28 mouse cellular contexts compared by ENCODE assay signal in genomic region chr12:4157466-4157865, GRCm38 (mm10). TPM values are rescaled to one million over a fixed set of nuclear protein-coding genes. Genes with fewer than 3 reads are reported as not detected.
DNase-seq lines count a peak whose midpoint lies in the region; ATAC-seq and TF ChIP-seq lines count a peak whose summit lies in the region.
"Had no signal": no experiment of that assay in that cellular context is flagged by ENCODE, and none has a peak within 500 bp of the region (broad histone marks: within the 10 kb centered on the region; RNA-seq: fewer than 3 reads in every experiment).

No protein-coding gene starts in this region.

- no peak for DNase-seq in embryonic facial prominence, embryonic 10.5 days (ENCODE audit: low spot score)
- no peak for DNase-seq in thymus, adult 2 months
- no peak for DNase-seq in thymus, postnatal 25 days
- DNase-seq in cerebellum, postnatal 10 days: peak; percentile 79 to 83
- DNase-seq in embryo, embryonic 10 days (ENCODE audit: low spot score): no peak
- DNase-seq in liver, embryonic 11.5 days (ENCODE audit: low spot score): no peak
- DNase-seq: adrenal gland, postnatal 25 days; gastrocnemius, postnatal 36 days; heart, postnatal 14 days; kidney, adult 11 months; kidney, postnatal 10 days; lung, embryonic 14.5 days; retina, postnatal 1 day; right cerebral cortex, postnatal 25 days; spleen, adult 18-20 months; thymus, postnatal 36 days had no signal

- H3K9ac ChIP-seq in embryonic facial prominence, embryonic 12.5 days: no peak overlapping the region
- no peak overlapping the region for H3K9ac ChIP-seq in liver, embryonic 11.5 days (ENCODE audit: low read depth, low read length)
- H3K9ac ChIP-seq: hindbrain, embryonic 12.5 days; liver, embryonic 14.5 days; lung, embryonic 14.5 days; midbrain, embryonic 15.5 days; neural tube, embryonic 13.5 days had no signal

- no peaks in the 10 kb centered on the region for H3K27me3 ChIP-seq in embryonic facial prominence, embryonic 12.5 days
- no peaks in the 10 kb centered on the region for H3K27me3 ChIP-seq in embryonic facial prominence, embryonic 10.5 days (replicated peaks; ENCODE audit: low read depth, poor library complexity, severe bottlenecking)
- no peaks in the 10 kb centered on the region for H3K27me3 ChIP-seq in thymus, adult 2 months (ENCODE audit: control insufficient read depth, insufficient read depth, low read length)
- no peaks in the 10 kb centered on the region for H3K27me3 ChIP-seq in liver, embryonic 11.5 days (replicated peaks; ENCODE audit: control insufficient read depth, insufficient read depth, low read length)
- H3K27me3 ChIP-seq: hindbrain, embryonic 12.5 days; megakaryocyte, embryonic 14.5 days; midbrain, embryonic 15.5 days; neural tube, embryonic 13.5 days had no signal

- 0 out of 2 replicates have a peak overlapping the region, but pooled peaks have one; percentile 36 for H3K27ac ChIP-seq in embryonic facial prominence, embryonic 12.5 days
- no peak overlapping the region for H3K27ac ChIP-seq in embryonic facial prominence, embryonic 10.5 days (replicated peaks)
- peak overlapping the region; percentile 16; the same call in 1 of the 2 replicates for H3K27ac ChIP-seq in thymus, adult 2 months (ENCODE audit: control insufficient read depth, insufficient read depth, low read length)
- H3K27ac ChIP-seq in macrophage: peak overlapping the region; percentile 38
- no peak overlapping the region for H3K27ac ChIP-seq in liver, embryonic 11.5 days (ENCODE audit: low read depth, low read length)
- H3K27ac ChIP-seq: forebrain, embryonic 10.5 days; heart, embryonic 10.5 days; hindbrain, embryonic 12.5 days; left cerebral cortex, adult 2 months; liver, embryonic 14.5 days; midbrain, embryonic 15.5 days; neural tube, embryonic 13.5 days had no signal

- no peak for TF ChIP-seq CTCF in thymus, adult 2 months (IDR thresholded peaks at IDR 0.05; ENCODE audit: borderline replicate concordance, control insufficient read depth, extremely low read depth, insufficient read depth, low read length, poor library complexity)

- H3K4me3 ChIP-seq in embryonic facial prominence, embryonic 12.5 days: no peak overlapping the region
- no peak overlapping the region for H3K4me3 ChIP-seq in embryonic facial prominence, embryonic 10.5 days
- H3K4me3 ChIP-seq in thymus, adult 2 months (ENCODE audit: control insufficient read depth, insufficient read depth, low read length): no peak overlapping the region
- H3K4me3 ChIP-seq in macrophage (ENCODE audit: inconsistent target): no peak overlapping the region
- H3K4me3 ChIP-seq in liver, embryonic 11.5 days (ENCODE audit: low read depth, low read length): no peak overlapping the region
- H3K4me3 ChIP-seq: forebrain, embryonic 10.5 days; heart, embryonic 10.5 days; hindbrain, embryonic 12.5 days; left cerebral cortex, adult 2 months; midbrain, embryonic 15.5 days; myocyte; neural tube, embryonic 13.5 days had no signal

- ATAC-seq in embryonic facial prominence, embryonic 12.5 days (ENCODE audit: insufficient number of reproducible peaks, insufficient read depth, low FRiP score, low TSS enrichment): no peak
- ATAC-seq in liver, embryonic 11.5 days (replicated peaks; ENCODE audit: low FRiP score): no peak
- ATAC-seq: forebrain, embryonic 16.5 days; midbrain, embryonic 15.5 days had no signal

- no peaks in the 10 kb centered on the region for H3K9me3 ChIP-seq in embryonic facial prominence, embryonic 12.5 days
- H3K9me3 ChIP-seq in embryonic facial prominence, embryonic 10.5 days: no peaks in the 10 kb centered on the region
- no peaks in the 10 kb centered on the region for H3K9me3 ChIP-seq in liver, embryonic 11.5 days (ENCODE audit: control insufficient read depth, low read length)
- H3K9me3 ChIP-seq: forebrain, embryonic 10.5 days; heart, embryonic 10.5 days; hindbrain, embryonic 12.5 days; megakaryocyte, embryonic 14.5 days; midbrain, embryonic 15.5 days; neural tube, embryonic 13.5 days had no signal

- no peak overlapping the region for H3K4me2 ChIP-seq in embryonic facial prominence, embryonic 12.5 days (replicated peaks)
- no peak overlapping the region for H3K4me2 ChIP-seq in liver, embryonic 11.5 days
- H3K4me2 ChIP-seq: hindbrain, embryonic 12.5 days; lung, embryonic 14.5 days; midbrain, embryonic 15.5 days; neural tube, embryonic 13.5 days had no signal

- TF ChIP-seq POLR2A in thymus, adult 2 months (IDR thresholded peaks at IDR 0.05; ENCODE audit: control insufficient read depth, extremely low read depth, insufficient read depth, low read length, poor library complexity): no peak

- H3K79me2 ChIP-seq in macrophage (ENCODE audit: inconsistent target): no peaks in the 10 kb centered on the region

- 0 out of 2 replicates have a peak, but pooled peaks cover 4% of the 10 kb centered on the region for H3K4me1 ChIP-seq in embryonic facial prominence, embryonic 12.5 days
- H3K4me1 ChIP-seq in embryonic facial prominence, embryonic 10.5 days: peaks cover 7% of the 10 kb centered on the region; the same call in 1 of the 2 replicates
- no peaks in the 10 kb centered on the region for H3K4me1 ChIP-seq in thymus, adult 2 months (replicated peaks; ENCODE audit: control insufficient read depth, insufficient read depth, low read length)
- no peaks in the 10 kb centered on the region for H3K4me1 ChIP-seq in liver, embryonic 11.5 days (replicated peaks; ENCODE audit: control insufficient read depth, insufficient read depth, low read length)
- H3K4me1 ChIP-seq: hindbrain, embryonic 12.5 days; midbrain, embryonic 15.5 days; neural tube, embryonic 13.5 days had no signal

- WGBS in embryonic facial prominence, embryonic 12.5 days: 89% methylated on average over 2 of the region's 2 CpGs
- 91% methylated on average over 2 of the region's 2 CpGs for WGBS in embryonic facial prominence, embryonic 10.5 days
- WGBS in thymus, adult 2 months: 89% methylated on average over 2 of the region's 2 CpGs
- WGBS in macrophage (ENCODE audit: missing documents): 90% methylated on average over 2 of the region's 2 CpGs
- 77% methylated on average over 2 of the region's 2 CpGs for WGBS in liver, embryonic 11.5 days

- 0 out of 2 replicates have a peak, but pooled peaks cover 3% of the 10 kb centered on the region for H3K36me3 ChIP-seq in embryonic facial prominence, embryonic 12.5 days
- H3K36me3 ChIP-seq in embryonic facial prominence, embryonic 10.5 days (replicated peaks): no peaks in the 10 kb centered on the region
- H3K36me3 ChIP-seq in thymus, adult 2 months (ENCODE audit: control insufficient read depth, insufficient read depth, low read length): no peaks in the 10 kb centered on the region
- H3K36me3 ChIP-seq in macrophage (ENCODE audit: inconsistent target): no peaks in the 10 kb centered on the region
- H3K36me3 ChIP-seq in liver, embryonic 11.5 days (ENCODE audit: control insufficient read depth, insufficient read depth, low read length): no peaks in the 10 kb centered on the region
- H3K36me3 ChIP-seq: forebrain, embryonic 10.5 days; heart, embryonic 10.5 days; hindbrain, embryonic 12.5 days; midbrain, embryonic 15.5 days; neural tube, embryonic 13.5 days had no signal

RNA-seq across cellular contexts. Expression of gene Adcy3, which starts 24.6 kb away (rescaled TPM):
- polyA plus RNA-seq in embryonic facial prominence, embryonic 12.5 days (2016; fragmentation: Nextera tagmentation; extraction: Ambion mirVana): 14.7 and 16.2 TPM in 2 replicates
- polyA plus RNA-seq in embryonic facial prominence, embryonic 10.5 days (2016; fragmentation: Nextera tagmentation; extraction: Ambion mirVana): 6.1 and 7.7 TPM in 2 replicates
- 20.8 and 25.5 TPM in 2 replicates for polyA plus RNA-seq in thymus, adult 2 months (2012; rRNA removed)
- total RNA-seq in macrophage (2018; cell fraction: chromatin; rRNA removed): 10 to 100 TPM in 11 of 26 experiments, 1 to 10 TPM in 13, under 1 TPM in 2; 0.65 to 59.8 (median 8.6) TPM
- total RNA-seq in macrophage (2018; cell fraction: cytosol; rRNA removed): 10 to 100 TPM in 18 of 26 experiments, 1 to 10 TPM in 8; 6.6 to 63.0 (median 22.7) TPM
- total RNA-seq in macrophage (2018; cell fraction: nucleus; rRNA removed): 10 to 100 TPM in 22 of 26 experiments, 1 to 10 TPM in 4; 8.2 to 59.9 (median 16.7) TPM
- 29.4 to 49.2 TPM (median 45.0 TPM) in 3 replicates for polyA plus RNA-seq in macrophage (2018)
- polyA plus RNA-seq in liver, embryonic 11.5 days (2014; fragmentation: Nextera tagmentation; extraction: Ambion mirVana): 3.3 and 3.9 TPM in 2 replicates

Comparison
In these comparisons a context has a peak if more than half of its experiments do, and no peak if none do; other contexts are left out.
1. H3K27ac ChIP-seq: peak in embryonic facial prominence, embryonic 12.5 days (single experiment), thymus, adult 2 months (single experiment) and macrophage (single experiment); none in embryonic facial prominence, embryonic 10.5 days (single experiment) and liver, embryonic 11.5 days (single experiment).
2. DNase-seq: peak in cerebellum, postnatal 10 days (2 of 2); none in embryonic facial prominence, embryonic 10.5 days (single experiment), thymus, adult 2 months (single experiment), thymus, postnatal 25 days (single experiment), embryo, embryonic 10 days (single experiment) and liver, embryonic 11.5 days (single experiment).